Mouse (Mus musculus) forebrain, embryonic 14.5 days (tissue): Measurements from ENCODE around the gene Mgat5. TPM values are rescaled to one million over a fixed set of nuclear protein-coding genes. Genes with fewer than 3 reads are reported as not detected.
A peak's percentile ranks its signal among the peaks of the same experiment; 100 is the strongest.

Experiments used
- ATAC-seq: fragments of 200-750 bp; cut with Nextera tagmentation; 2 replicates; pipeline ENCODE4 v1.8.0; 2017; ENCODE audit warnings: mild to moderate bottlenecking, moderate library complexity
- DNase-seq: peaks from one replicate; pipeline ENCODE4 v3.0.0-alpha.2; 2015; ENCODE audit warnings: low spot score
- H3K27ac ChIP-seq: fragments of 300-500 bp; sonication (generic); 2 replicates; pipeline ENCODE4 v1.5.1; 2014; ENCODE audit warnings: low read depth, mild to moderate bottlenecking, control low read depth, low read length, moderate library complexity
- H3K27me3 ChIP-seq: fragments of 300-500 bp; sonication (generic); replicated peaks from 2 replicates; pipeline ENCODE4 v1.6.1; 2014; ENCODE audit warnings: low read length, control low read depth, mixed read lengths; ENCODE audit not compliant: control insufficient read depth, insufficient read depth
- H3K36me3 ChIP-seq: fragments of 300-500 bp; sonication (generic); 2 replicates; pipeline ENCODE4 v1.6.1; 2014; ENCODE audit warnings: low read length, control low read depth; ENCODE audit not compliant: control insufficient read depth, insufficient read depth
- H3K4me1 ChIP-seq: fragments of 300-500 bp; sonication (generic); 2 replicates; pipeline ENCODE4 v1.6.1; 2014; ENCODE audit warnings: antibody characterized with exemption, low read length, control low read depth; ENCODE audit not compliant: control insufficient read depth, insufficient read depth
- H3K4me2 ChIP-seq: fragments of 300-500 bp; sonication (generic); 2 replicates; pipeline ENCODE4 v1.6.1; 2014; ENCODE audit warnings: mild to moderate bottlenecking, control low read depth, low read length
- H3K4me3 ChIP-seq: fragments of 300-500 bp; sonication (generic); 2 replicates; pipeline ENCODE4 v1.5.1; 2014; ENCODE audit warnings: low read depth, low read length, control low read depth
- H3K9ac ChIP-seq: fragments of 300-500 bp; sonication (generic); 2 replicates; pipeline ENCODE4 v1.6.1; 2014; ENCODE audit warnings: mild to moderate bottlenecking, low read length, control low read depth, moderate library complexity
- H3K9me3 ChIP-seq: fragments of 300-500 bp; sonication (generic); replicated peaks from 2 replicates; pipeline ENCODE4 v1.6.1; 2016; ENCODE audit warnings: low read length, control low read depth, mixed read lengths; ENCODE audit not compliant: control insufficient read depth
- WGBS: fragments of 180-500 bp; shearing (Covaris S2); extraction: QIAGEN DNeasy Blood & Tissue Kit; methylation state at CpG from one replicate; pipeline ENCODE4 v1.1.7; 2014; 5-methylcytosine and 5-hydroxymethylcytosine counted together
- polyA plus RNA-seq: library from polyadenylated mRNA; unstranded; fragments of >200 nt; fragmentation: Nextera tagmentation; extraction: Ambion mirVana; gene quantifications from 2 replicates; pipeline ENCODE4 v1.2.1, GENCODE M21; 2014

The Mgat5 gene
- polyA plus RNA-seq, 1 experiment from 2014 or later, result 11.4 TPM

- no peak overlapping the region for H3K4me2 ChIP-seq
- no peaks in the 10 kb centered on the region for H3K27me3 ChIP-seq
- no peak overlapping the region for H3K9ac ChIP-seq
- peak; percentile 29 for DNase-seq
- H3K9me3 ChIP-seq, result no peaks in the 10 kb centered on the region
- no peak overlapping the region for H3K4me3 ChIP-seq
- no peak overlapping the region for H3K27ac ChIP-seq
- H3K36me3 ChIP-seq, result 0 out of 2 replicates have a peak, but pooled peaks cover 2% of the 10 kb centered on the region
- no peaks in the 10 kb centered on the region; the same call in 1 of the 2 replicates for H3K4me1 ChIP-seq
- WGBS, result 81% methylated on average over 4 of the region's 4 CpGs
- ATAC-seq, result no peak
These were observed 282.3 kb downstream of the Mgat5 start for GRCm38 (mm10) chr1:127487161-127487560.

- H3K4me2 ChIP-seq, result no peak overlapping the region
- no peaks in the 10 kb centered on the region for H3K36me3 ChIP-seq
- H3K4me1 ChIP-seq, result no peaks in the 10 kb centered on the region
- no peak overlapping the region for H3K27ac ChIP-seq
- DNase-seq, result peak; percentile 58
- 32% methylated on average over 9 of the region's 9 CpGs for WGBS
- H3K4me3 ChIP-seq, result no peak overlapping the region
- H3K9ac ChIP-seq, result no peak overlapping the region
- peak; percentile 45; the same call in 1 of the 2 replicates for ATAC-seq
- no peaks in the 10 kb centered on the region for H3K27me3 ChIP-seq
- no peaks in the 10 kb centered on the region for H3K9me3 ChIP-seq
These were observed 292.1 kb downstream of the Mgat5 start for GRCm38 (mm10) chr1:127496737-127497543.

- no peak overlapping the region for H3K4me3 ChIP-seq
- H3K9me3 ChIP-seq, result no peaks in the 10 kb centered on the region
- WGBS, result 64% methylated on average over 9 of the region's 9 CpGs
- no peaks in the 10 kb centered on the region for H3K4me1 ChIP-seq
- no peaks in the 10 kb centered on the region for H3K27me3 ChIP-seq
- no peak overlapping the region for H3K9ac ChIP-seq
- no peak overlapping the region for H3K27ac ChIP-seq
- DNase-seq (no peak), ATAC-seq (no peak)
- H3K4me2 ChIP-seq, result no peak overlapping the region
- H3K36me3 ChIP-seq, result no peaks in the 10 kb centered on the region
These were observed 293.9 kb downstream of the Mgat5 start for GRCm38 (mm10) chr1:127498746-127499145.

DNA sequence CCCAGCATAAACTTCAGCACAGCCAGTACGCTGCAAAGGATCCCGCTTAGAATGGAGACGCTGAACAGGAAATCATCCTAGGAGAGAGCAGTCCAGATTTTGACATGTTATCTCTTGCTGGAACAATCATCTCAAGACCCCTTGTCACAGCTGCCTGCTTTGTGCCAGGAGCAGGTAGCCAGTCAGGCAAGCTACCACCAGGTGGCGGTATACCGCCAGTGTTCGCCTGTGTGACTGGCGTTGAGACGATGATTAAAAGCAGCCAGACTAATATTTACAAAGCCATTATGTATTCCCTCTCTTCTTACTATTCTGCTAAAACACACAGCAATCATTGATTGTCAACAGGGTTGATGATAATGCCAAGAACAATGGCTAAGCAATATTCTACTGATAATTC is 295.4 kb downstream of the Mgat5 start:
- no peaks in the 10 kb centered on the region for H3K36me3 ChIP-seq
- no peaks in the 10 kb centered on the region for H3K4me1 ChIP-seq
- ATAC-seq, result peak; percentile 78
- no peaks in the 10 kb centered on the region for H3K27me3 ChIP-seq
- H3K4me3 ChIP-seq, result no peak overlapping the region
- no peaks in the 10 kb centered on the region for H3K9me3 ChIP-seq
- H3K27ac ChIP-seq, result no peak overlapping the region
- H3K9ac ChIP-seq, result no peak overlapping the region
- 7% methylated on average over 8 of the region's 8 CpGs for WGBS
- no peak overlapping the region for H3K4me2 ChIP-seq
- DNase-seq, result peak; percentile 92

DNA sequence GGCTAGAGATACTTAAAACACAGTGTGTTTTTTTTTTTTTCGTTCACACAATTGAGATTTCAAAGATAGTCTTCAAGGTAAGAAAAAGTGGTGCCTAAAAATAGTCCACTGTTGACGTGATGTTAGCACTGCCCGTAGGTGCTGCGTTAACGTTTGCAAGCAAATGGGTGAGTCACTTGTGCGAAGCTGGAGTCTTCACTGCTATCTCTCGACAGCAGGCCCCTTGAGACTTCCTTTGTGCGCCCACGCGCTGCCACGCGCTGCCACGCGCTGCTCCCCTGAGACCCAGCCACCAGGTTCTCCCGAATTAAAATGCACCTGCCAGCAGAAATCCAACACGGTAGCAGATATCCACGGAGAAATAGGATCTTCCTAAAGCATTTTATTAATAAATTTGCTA is 295.9 kb downstream of the Mgat5 start:
- ATAC-seq, result 0 out of 2 replicates have a peak, but pooled peaks have one; percentile 37
- H3K4me2 ChIP-seq, result no peak overlapping the region
- 81% methylated on average over 17 of the region's 17 CpGs for WGBS
- no peak overlapping the region for H3K27ac ChIP-seq
- DNase-seq, result no peak
- no peaks in the 10 kb centered on the region for H3K36me3 ChIP-seq
- no peaks in the 10 kb centered on the region for H3K27me3 ChIP-seq
- no peaks in the 10 kb centered on the region for H3K4me1 ChIP-seq
- no peak overlapping the region for H3K4me3 ChIP-seq
- no peak overlapping the region; the same call in 1 of the 2 replicates for H3K9ac ChIP-seq
- H3K9me3 ChIP-seq, result no peaks in the 10 kb centered on the region

DNA sequence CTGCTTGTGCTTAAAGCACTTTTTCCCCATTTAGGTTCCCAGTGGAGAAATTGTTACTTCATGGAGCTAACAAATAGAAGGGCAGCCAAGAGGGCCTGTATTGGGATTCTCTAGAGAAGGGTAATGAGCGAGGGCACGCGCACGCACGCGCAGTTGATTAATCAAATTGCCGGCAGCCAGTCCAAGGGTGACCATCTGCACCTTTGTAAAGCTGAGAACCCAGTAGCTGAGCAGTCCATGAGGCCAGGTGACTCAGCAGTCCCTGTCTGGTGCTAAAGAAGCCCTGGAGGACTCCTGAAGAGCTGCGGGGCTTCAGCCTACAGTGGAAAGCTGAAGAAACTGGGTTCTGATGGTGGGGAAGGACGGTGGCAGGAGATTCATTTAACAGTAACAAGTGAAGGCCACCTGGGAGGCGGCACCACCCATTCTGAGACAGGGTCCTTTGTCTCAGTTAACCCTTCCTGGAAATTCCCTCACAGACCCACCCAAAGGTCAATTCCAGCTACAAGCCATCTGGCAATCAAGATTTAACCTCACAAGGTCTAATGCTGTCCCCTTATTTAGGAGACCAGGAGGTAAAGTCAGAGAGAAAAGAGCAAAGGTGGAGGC is 302.3 kb downstream of the Mgat5 start:
- no peaks in the 10 kb centered on the region for H3K27me3 ChIP-seq
- ATAC-seq, result no peak
- H3K4me3 ChIP-seq, result no peak overlapping the region
- peaks cover 2% of the 10 kb centered on the region; the same call in 1 of the 2 replicates for H3K4me1 ChIP-seq
- H3K27ac ChIP-seq, result no peak overlapping the region
- DNase-seq, result no peak
- no peak overlapping the region for H3K4me2 ChIP-seq
- H3K9me3 ChIP-seq, result no peaks in the 10 kb centered on the region
- no peak overlapping the region for H3K9ac ChIP-seq
- H3K36me3 ChIP-seq, result no peaks in the 10 kb centered on the region
- 67% methylated on average over 10 of the region's 10 CpGs for WGBS

DNA sequence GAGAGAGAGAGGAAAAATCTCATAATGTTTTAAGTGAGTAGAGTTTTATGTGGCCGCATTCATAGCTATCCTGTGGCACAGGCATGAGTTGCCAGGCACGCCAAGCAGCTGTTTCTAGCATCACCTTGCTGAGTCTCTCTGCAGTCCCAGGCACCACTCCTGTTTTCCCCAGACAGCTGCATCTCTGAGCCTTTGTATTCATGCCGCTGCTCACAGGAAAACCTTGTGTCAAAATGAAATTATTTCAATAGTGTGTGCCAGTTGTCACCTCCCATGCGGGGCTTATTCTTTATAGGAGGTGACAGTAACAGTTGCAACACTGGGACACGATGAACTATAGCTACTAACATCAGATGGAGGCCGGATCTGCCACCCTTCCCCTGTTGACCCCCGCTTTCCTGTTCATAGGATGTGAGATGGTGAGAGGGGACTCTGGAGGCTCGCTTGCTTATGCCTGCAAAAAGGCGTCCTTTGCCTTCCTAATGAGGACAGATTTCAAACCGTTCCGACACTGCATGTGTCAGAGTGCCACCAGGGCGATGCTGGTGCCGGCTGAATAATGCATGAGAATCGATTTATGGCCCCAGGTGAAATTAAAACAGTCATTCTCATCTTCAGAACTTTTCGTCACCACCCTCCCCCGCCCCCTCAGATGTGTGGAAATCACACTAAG is 303.4 kb downstream of the Mgat5 start:
- Histone ChIP-seq H3K9me3 (no peaks in the 10 kb centered on the region), H3K27ac (no peak overlapping the region), H3K9ac (no peak overlapping the region), H3K36me3 (no peaks in the 10 kb centered on the region), H3K4me3 (no peak overlapping the region), H3K4me2 (no peak overlapping the region), H3K4me1 (peaks cover 2% of the 10 kb centered on the region; the same call in 1 of the 2 replicates), H3K27me3 (no peaks in the 10 kb centered on the region)
- DNase-seq (no peak), ATAC-seq (peak; percentile 50)
- 62% methylated on average over 16 of the region's 16 CpGs for WGBS

GRCm38 (mm10) chr1:127508921-127509320 is 304.1 kb downstream of the Mgat5 start:
- DNase-seq (no peak), ATAC-seq (no peak)
- H3K36me3 ChIP-seq, result no peaks in the 10 kb centered on the region
- H3K27ac ChIP-seq, result no peak overlapping the region
- no peaks in the 10 kb centered on the region for H3K9me3 ChIP-seq
- no peak overlapping the region for H3K9ac ChIP-seq
- no peak overlapping the region for H3K4me3 ChIP-seq
- WGBS, result 85% methylated on average over 8 of the region's 8 CpGs
- no peak overlapping the region for H3K4me2 ChIP-seq
- H3K27me3 ChIP-seq, result no peaks in the 10 kb centered on the region
- H3K4me1 ChIP-seq, result peaks cover 2% of the 10 kb centered on the region; the same call in 1 of the 2 replicates
